Mouse (Mus musculus): ENCODE measurements around the gene Pdlim7. TPM values are rescaled to one million over a fixed set of nuclear protein-coding genes. Genes with fewer than 3 reads are reported as not detected.
A peak's percentile ranks its signal among the peaks of the same experiment; 100 is the strongest.

Pdlim7 gene
- 11.5 and 13.2 TPM in 2 replicates for total RNA-seq (2014; fragmentation: Nextera tagmentation)
- 3.0 and 4.3 TPM in 2 replicates for total RNA-seq (2017)

GRCm38 (mm10) chr13:55513111-55513748, at the start of gene Pdlim7:
Pdlim7 (minus strand) TSS chr13:55513676.
- ATAC-seq (replicated peaks; ENCODE audit: low FRiP score, low TSS enrichment, poor library complexity, severe bottlenecking) = peak; percentile 62

- no peak for ATAC-seq (replicated peaks; ENCODE audit: low FRiP score, low TSS enrichment, poor library complexity, severe bottlenecking)
Observed at GRCm38 (mm10) chr13:55557499-55557898, 44.0 kb upstream of the Pdlim7 start.

DNA sequence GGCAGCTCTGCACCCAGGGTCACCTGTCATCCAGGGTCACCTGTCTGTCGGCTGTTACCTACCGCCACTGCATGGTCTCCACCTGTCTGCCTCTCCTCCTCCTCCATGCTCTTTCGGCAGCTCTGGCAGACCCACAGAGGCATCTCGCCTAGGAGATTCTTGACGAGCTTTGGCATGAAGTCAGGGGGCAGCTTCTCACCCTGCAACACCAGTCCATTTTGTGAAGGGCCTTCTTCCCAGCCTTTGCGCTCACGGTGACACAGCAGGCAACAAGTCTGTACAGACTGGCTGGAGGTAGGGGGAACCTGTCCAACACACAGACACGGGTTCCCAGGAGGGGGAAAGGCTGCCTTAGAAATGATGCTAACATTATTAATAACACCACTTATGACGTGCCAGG, 42.4 kb upstream of the Pdlim7 start:
- no peak for ATAC-seq (replicated peaks; ENCODE audit: low FRiP score, low TSS enrichment, poor library complexity, severe bottlenecking)

- no peak for ATAC-seq (replicated peaks; ENCODE audit: low FRiP score, low TSS enrichment, poor library complexity, severe bottlenecking)
Observed at GRCm38 (mm10) chr13:55549061-55549460, 35.6 kb upstream of the Pdlim7 start.

GRCm38 (mm10) chr13:55548426-55548825, 35.0 kb upstream of the Pdlim7 start:
- ATAC-seq (replicated peaks; ENCODE audit: low FRiP score, low TSS enrichment, poor library complexity, severe bottlenecking) = no peak

DNA sequence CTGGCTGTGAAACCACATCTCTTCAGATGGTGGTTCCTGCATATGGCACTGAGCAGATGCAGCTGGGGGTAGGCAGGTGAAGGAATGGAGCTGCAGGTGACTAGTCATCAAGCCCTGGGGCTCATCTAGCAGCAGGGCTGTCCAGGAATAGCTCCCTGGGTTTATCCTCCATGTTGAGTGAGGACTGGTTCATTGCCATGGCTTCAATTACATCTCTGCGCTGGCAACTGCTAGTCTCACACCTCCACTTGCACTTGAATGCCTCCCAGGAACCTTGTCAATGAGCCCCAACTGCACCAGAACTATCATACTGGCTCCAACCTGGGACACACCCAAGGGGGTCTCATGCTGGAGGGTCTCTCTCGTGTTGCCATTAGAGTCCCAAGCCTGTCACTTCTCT, 34.4 kb upstream of the Pdlim7 start:
- ATAC-seq (replicated peaks; ENCODE audit: low FRiP score, low TSS enrichment, poor library complexity, severe bottlenecking) = no peak

DNA sequence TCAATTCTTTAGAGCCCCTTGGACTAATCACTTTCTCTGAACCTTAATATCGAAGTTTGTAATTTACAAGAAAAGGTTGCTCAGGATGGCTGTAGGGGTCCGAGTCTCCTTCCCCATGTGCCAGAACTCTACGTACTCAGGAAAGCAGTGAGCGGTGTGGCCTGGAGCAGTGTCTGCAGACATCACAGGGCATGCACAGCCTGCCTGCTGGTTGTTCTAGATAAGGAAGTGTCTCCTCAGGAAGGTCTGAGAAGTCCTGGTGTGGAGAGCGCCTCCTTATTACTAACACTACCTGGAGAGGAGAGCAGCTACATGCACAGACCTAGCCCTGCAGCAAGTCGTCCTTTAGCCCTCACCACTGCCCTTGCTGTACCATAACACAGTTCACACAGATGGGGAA, 31.3 kb upstream of the Pdlim7 start:
- peak; percentile 68 for ATAC-seq (replicated peaks; ENCODE audit: low FRiP score, low TSS enrichment, poor library complexity, severe bottlenecking)

DNA sequence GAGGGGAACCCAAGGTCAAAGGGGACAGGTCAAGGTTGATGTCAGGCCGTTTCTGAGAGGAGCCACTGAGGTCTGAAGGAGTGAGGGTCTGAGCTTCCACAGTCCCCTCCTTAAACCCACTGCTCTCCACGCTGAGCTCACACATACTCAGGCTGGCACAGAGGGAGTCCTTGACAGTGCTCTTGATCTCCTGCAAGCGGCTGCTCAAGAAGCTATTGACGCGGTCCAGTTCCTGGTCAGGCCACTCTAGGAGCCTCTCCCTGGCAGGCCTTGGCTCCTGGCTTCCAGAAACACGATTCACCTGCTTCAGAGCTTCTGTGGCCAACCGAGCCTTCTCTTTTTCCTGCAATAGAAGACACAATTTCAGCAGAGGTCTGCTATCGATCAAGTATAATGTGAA, 30.0 kb upstream of the Pdlim7 start:
- no peak for ATAC-seq (replicated peaks; ENCODE audit: low FRiP score, low TSS enrichment, poor library complexity, severe bottlenecking)

- ATAC-seq (replicated peaks; ENCODE audit: low FRiP score, low TSS enrichment, poor library complexity, severe bottlenecking) = no peak
Observed at GRCm38 (mm10) chr13:55542891-55543290, 29.4 kb upstream of the Pdlim7 start.

DNA sequence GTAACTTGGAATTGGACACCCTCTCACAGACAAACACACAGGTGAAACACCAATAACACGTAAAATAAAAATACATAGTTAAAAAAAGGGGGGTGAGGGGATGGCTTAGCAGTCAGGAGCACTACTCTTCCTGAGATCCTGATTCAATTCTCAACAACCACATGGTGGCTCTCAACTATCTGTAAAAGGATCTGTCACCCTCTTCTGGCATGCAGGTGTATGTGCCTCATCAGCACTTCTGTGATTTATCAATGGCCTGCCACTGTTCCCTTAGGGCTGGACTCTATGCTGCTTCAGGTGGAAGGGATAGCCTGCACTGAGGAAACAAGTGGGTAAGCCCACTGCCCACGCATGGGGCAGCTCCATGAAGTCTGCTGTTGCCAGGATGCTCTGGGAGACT, 27.5 kb upstream of the Pdlim7 start:
- ATAC-seq (replicated peaks; ENCODE audit: low FRiP score, low TSS enrichment, poor library complexity, severe bottlenecking) = no peak

GRCm38 (mm10) chr13:55536194-55537175, 23.0 kb upstream of the Pdlim7 start, which contains the start of gene Ddx41:
Ddx41 (minus strand) TSS chr13:55536658.
- ATAC-seq (replicated peaks; ENCODE audit: low FRiP score, low TSS enrichment, poor library complexity, severe bottlenecking) = peak; percentile 90

- ATAC-seq (replicated peaks; ENCODE audit: low FRiP score, low TSS enrichment, poor library complexity, severe bottlenecking) = peak; percentile 7
Observed at GRCm38 (mm10) chr13:55535796-55536193, 22.3 kb upstream of the Pdlim7 start.

DNA sequence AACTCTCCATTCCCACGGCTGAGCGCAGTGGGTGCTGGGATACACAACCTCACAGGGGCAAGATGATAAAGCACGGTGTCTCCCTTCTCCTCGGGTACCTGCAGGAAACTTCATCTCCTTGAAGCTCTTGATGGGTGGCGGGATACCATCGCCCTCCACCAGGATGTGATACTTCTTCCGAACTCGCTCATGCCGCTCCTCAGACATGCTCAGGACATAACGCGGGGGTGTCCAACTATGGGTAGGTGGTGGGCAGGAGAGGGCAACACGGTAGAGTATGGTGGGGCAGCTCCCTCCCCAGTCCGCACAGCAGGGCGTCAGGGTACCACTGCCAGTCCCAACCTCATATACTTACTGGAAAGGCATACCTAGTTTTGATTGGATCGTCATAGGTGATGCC, 21.7 kb upstream of the Pdlim7 start:
- no peak for ATAC-seq (replicated peaks; ENCODE audit: low FRiP score, low TSS enrichment, poor library complexity, severe bottlenecking)

DNA sequence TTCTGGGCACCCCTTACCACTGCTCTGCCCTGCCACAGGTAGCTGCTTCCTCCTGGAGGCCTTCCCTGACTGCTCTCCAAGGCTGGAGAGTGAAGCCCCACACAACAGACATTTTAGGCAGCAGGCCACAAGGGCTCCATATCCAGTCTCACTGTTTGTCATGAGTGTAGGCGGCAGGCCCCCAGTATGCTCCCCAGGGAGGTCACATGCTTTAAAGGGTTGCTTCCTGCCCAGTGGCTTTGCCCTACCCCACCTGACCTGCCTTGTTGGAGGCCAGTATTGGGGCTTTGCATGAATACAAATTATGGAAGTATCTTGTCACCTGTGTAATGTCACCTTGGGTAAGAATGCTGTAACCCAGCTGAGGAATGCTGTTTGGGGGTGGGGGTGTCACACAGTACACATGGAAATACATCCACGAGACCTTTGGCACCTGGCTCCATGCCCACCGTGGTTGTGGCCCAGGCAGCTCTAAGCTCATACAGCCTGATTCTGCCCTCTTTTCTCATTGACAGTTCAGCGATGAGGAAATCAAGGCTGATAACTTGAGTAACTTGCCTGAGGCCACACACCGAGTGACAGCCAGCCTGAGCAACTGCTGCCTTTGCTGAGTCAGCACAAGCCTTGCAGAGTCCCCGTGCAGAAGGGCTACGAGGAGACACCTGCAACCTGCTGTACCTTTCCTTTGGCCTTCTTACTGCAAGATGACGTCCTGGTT, 15.9 kb upstream of the Pdlim7 start, which contains the start of gene Dok3:
Dok3 (minus strand) TSS at position 99 of the 718 bp plus-strand sequence.
- ATAC-seq (replicated peaks; ENCODE audit: low FRiP score, low TSS enrichment, poor library complexity, severe bottlenecking) = no peak

- ATAC-seq (replicated peaks; ENCODE audit: low FRiP score, low TSS enrichment, poor library complexity, severe bottlenecking) = peak; percentile 65
Observed at GRCm38 (mm10) chr13:55527834-55528772, 14.6 kb upstream of the Pdlim7 start.

DNA sequence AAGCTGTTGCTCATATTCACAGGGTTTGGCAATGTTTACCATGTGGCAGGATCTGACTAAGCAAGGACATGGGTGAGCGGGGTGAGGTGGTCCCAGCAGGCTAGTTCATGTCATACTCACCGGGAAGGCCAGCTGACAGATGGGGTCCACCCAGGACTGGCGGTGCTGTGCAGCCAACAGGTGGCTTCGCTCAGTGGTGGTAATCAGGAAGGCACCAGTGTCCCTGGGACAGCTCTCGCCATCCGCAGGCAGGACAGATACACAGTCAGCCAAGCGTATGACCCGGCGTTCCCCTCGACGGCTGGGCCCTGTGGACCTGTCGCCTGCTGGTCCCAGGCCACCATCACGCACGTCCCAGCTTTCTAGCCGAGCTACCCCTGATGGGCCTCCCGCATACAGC, 13.7 kb upstream of the Pdlim7 start:
- no peak for ATAC-seq (replicated peaks; ENCODE audit: low FRiP score, low TSS enrichment, poor library complexity, severe bottlenecking)

DNA sequence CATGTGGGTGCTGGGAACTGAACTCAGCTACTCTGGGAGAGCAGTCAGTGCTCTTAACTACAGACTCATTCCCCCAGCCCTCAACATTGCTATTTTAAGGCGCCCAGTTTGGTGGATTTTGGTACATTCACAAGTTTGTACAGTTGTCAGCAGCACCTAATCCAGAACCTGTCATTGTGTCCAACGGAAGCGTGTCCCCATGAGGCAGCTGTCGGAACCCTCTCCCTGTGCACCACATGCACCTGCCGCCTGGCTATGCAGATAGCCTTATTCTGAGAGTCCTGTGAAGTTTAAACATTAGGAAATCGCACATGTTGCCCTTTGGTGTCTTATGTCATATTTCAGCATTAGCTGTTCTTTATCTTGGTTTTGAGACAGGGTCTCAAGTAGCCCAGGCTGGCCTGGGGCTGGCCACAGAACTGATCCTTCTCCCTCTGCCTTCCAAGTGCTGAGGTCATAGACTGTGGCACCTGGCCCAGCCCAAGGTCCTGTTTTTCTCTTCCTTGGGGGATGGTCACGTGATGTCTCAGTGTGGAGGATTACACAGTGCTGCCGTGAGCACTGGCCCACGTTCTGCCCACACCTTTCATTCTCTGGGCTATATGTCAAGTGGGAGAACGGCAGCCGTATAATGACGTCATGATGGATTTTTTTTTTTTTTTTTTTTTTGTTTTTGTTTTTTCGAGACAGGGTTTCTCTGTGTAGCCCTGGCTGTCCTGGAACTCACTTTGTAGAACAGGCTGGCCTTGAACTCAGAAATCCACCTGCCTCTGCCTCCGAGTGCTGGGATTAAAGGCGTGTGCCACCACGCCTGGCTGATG, 12.5 kb upstream of the Pdlim7 start:
- 0 out of 2 replicates have a peak, but pooled peaks have one; percentile 20 for ATAC-seq (replicated peaks; ENCODE audit: low FRiP score, low TSS enrichment, poor library complexity, severe bottlenecking)

All from megakaryocyte-erythroid progenitor cell, adult 5-6 weeks (primary cell).